Mouse (Mus musculus): Measurements from ENCODE around the gene Gm11937.

Gene Gm11937

GRCm38 (mm10) chr11:99581051-99581450 is 28.9 kb downstream of the Gm11937 start:
- DNase-seq = no peak

DNA sequence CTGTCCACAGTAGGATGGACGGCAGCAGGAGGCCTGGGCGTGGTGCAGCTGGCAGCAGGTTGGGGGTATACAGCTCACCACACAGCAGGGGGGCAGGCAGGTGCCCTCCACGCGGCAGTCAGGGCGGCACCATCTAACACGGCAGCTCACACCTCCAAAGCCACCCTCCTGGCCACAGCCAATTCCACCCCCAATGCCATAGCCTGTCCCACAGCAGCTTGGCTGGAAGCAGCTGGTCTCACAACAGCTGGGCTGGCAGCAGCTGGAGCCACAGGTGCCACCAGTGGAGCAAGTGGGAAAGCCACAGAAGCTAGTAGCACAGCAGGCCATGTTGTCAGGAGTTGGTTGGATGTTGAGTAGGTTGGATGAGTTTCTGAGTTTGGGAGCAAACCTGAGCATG is 29.4 kb downstream of the Gm11937 start, which contains the start of gene Krtap1-5:
Gene Krtap1-5, minus strand, starts transcription at position 381 of the 400 bp plus-strand sequence.
- no peak for DNase-seq

GRCm38 (mm10) chr11:99574106-99574505 is 35.9 kb downstream of the Gm11937 start:
- peak; percentile 82 to 84 for DNase-seq

DNA sequence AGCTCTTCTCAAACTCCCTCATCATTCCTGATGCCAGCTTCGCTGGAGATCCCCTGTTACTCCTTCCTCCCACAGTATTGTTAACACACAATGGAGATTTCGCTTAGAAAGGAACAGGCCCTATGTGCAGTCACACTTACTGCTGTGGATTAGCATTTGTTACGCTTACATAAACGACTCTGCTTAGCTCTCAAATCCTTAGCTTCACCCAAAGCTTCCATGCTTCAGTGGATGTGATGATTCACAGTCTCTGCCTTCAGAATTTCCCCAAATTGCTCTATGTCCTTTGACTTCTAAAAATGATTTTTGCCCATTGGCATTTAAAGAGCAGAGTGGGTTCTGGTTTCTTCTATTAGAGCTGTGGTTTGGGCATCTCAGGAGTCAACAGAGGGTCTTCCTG is 36.8 kb downstream of the Gm11937 start:
- no peak for DNase-seq

GRCm38 (mm10) chr11:99566530-99566929 is 43.5 kb downstream of the Gm11937 start, which contains the start of gene Krtap3-1:
Krtap3-1 (minus strand) TSS chr11:99566630.
- DNase-seq = no peak

- no peak for DNase-seq
Observed at GRCm38 (mm10) chr11:99562580-99562979, 47.4 kb downstream of the Gm11937 start.

Data from kidney, postnatal 4 days (tissue).